Mouse (Mus musculus): Measurements from ENCODE around the gene Vmn1r16.
"Not testable (repeated sequence)": the region's sequence is repeated elsewhere in the genome, so short reads cannot be mapped to it uniquely, and the experiment has no call there.

Gene Vmn1r16

DNA sequence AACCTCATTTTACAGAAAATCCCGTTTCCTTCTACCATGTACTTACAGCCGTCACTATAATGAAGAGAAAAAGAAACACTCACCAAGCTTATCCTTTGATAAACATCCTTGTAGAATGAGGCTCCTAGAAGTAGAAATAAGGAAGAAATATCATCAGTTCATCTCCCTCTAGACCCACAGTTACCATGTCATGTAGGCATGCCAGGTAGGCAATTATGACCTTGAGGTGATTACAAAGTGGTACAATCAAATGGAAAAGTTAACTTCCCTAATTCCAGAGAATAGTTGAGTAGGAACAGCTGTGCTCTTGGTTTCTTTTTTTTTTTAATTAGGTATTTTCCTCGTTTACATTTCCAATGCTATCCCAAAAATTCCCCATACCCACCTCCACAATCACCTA, at the start of gene Vmn1r16:
TSS of gene Vmn1r16 (minus strand) at position 101 of the 400 bp plus-strand sequence.
- DNase-seq (ENCODE audit: low spot score), result no peak

DNA sequence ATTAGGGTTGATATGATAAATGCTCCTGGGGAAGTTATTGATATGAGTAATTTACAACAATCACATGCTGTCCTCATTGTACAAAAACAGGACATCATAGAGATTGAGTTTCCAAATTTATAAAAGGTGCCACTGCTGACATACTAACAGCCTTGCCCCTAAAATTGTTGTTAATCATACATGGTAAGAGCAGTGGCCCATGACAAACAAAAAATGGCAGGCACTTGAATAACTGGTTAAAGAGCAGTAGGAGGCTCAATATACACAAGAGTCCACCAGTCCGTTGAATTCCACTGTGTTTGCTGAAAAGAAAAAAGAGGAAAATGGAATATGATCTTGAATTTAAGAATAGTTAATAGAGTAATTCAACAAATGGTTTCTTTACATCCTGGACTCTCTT, 38.2 kb upstream of the Vmn1r16 start:
- DNase-seq (ENCODE audit: low spot score), result no peak

DNA sequence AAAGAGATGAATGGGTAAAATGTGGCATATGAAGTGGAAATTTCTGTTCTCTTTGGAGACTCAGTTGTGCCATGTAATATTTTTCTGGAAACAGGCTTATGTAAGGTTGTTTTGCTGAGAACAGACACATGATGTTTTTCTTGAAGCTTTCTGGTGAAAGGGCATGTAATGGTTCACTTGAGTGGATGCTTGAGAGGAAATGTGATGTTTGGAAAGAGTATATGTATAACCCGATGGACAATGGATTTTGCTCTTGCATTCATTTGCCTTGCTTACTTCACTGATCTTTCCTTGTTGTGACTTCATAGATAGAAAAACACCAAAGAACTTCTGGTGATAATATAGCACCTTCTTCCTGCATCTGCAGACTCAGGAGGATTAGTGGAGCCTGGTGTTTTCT, 36.6 kb upstream of the Vmn1r16 start:
- DNase-seq (ENCODE audit: low spot score), result not testable (repeated sequence)

DNA sequence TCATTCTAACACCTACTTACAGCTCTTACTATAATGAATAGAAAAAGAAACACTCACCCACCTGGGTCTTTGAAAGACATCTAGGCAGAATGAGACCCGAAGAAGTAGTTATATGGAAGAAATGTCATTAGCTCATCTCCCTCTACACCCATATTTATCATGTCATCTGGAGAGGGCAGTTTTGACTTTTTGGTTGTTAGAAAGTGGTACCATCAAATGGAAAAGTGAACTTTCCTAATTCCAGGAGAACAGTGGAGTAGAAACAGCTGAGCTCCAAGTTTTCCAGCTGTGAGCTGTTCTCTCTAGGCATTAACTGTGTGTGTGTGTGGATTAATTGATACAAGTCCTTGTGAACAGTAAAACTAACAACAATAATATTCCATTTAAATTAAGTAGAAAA, 34.3 kb upstream of the Vmn1r16 start, which contains the start of gene Vmn1r17:
TSS of gene Vmn1r17 (minus strand) at position 101 of the 400 bp plus-strand sequence.
- no peak for DNase-seq (ENCODE audit: low spot score)

DNA sequence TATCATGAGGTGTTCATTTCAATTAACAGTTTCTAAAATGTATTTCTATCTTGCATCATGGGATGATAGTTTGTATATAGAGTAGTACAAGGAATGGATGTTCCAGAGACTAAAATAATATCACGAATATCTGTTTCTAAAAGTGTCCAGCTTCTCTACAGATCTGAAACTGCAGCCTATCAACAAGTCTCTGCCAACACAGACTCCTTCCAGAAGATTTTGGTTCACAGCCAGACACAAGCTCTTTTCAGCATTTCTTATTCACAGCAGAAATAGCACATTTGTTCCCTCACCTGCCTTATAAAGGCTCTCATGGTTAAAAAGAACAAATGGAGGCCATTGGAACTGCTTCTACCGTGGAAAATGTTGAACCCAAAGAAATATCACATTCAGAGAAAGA, 27.6 kb upstream of the Vmn1r16 start:
- no peak for DNase-seq (ENCODE audit: low spot score)

DNA sequence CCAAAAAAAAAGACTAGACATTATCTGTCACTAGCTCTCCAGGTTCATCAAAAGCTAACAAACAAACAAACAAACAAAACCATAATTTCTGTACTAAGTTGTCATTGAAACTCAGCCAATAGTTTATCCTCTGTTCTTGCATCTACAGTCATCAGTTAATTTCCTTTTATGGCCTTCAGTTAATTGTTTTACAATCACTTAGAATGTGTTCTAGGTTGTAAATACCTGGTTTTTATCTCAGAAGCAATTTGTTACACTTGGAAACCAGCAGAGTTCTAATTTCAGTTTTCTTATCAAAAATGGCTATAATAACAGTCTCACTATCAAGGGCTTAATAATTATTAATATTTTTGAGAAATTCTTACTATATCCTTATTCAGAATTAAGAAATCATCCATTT, 3.1 kb downstream of the Vmn1r16 start:
- DNase-seq (ENCODE audit: low spot score), result no peak

DNA sequence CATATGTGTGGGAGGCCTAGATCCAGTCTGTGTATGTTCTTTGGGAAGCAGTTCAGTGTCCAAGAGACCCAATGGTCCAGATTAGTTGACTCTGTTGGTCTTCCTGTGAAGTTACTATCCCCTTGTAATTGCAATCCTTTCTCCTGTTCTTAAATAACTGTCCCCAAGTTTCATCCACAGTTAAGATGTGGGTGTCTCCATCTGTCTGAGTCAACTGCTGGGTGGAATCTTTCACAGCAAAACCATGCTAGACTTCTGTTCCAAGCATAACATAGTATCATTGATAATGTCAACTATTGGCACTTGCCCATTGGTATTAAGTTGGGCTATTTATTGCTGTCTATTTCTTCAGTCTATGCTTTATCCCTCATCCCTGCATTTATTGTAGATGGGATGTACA, 50.3 kb downstream of the Vmn1r16 start:
- DNase-seq (ENCODE audit: low spot score), result no peak

DNA sequence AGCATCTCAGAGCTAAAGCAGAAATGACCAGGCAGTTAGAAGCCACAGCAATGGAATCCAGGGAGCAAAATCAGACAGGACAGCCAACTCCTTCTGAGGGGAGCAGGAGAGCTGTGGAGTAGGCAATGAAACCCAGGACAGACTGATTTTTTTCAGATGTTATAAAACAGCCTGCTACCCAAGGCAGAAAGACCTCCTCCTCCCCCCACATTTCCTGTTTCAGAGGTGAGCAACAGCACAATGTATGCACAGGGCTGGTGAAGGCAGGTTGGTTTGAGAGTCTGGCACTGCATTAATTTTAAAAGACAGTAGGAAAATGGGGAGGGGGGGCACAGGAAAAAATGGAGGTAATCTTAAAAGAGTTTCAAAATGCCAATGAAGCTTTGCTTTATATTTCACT, 56.8 kb downstream of the Vmn1r16 start:
- DNase-seq (ENCODE audit: low spot score), result no peak

DNA sequence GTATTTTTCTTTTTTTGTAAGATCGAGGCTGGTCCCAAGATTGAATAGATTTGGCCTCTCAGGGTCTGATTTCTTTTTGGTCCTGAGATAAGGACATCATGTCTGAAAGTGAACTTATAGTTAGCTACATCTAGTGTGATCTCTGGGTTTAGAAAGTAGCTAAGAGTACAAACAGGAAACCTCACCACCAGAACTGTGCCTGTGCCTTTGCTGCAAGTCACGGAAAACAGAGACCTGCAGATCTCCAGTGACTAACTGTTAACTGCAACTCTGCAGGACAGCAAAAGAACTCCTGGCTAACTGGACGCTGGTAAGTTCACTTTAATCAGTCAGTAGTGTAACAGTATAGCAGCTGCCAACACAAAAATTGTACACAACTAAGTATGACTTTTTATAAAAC, 57.4 kb downstream of the Vmn1r16 start:
- no peak for DNase-seq (ENCODE audit: low spot score)

Data from urinary bladder, postnatal 25 days (tissue).